Mouse (Mus musculus): Measurements from ENCODE around the gene Wdr13.

GRCm38 (mm10) chrX:8179646-8180045 is 47.0 kb upstream of the Wdr13 start:
- TF ChIP-seq CTCF (IDR thresholded peaks at IDR 0.05; ENCODE audit: borderline replicate concordance, insufficient read depth, low read length), result no peak
- TF ChIP-seq POLR2A (IDR thresholded peaks at IDR 0.05; ENCODE audit: low read depth, low read length), result no peak

All from embryonic fibroblast, embryonic 13.5 days (primary cell).